Mouse (Mus musculus): Measurements from ENCODE around the gene Ifitm10. TPM values are rescaled to one million over a fixed set of nuclear protein-coding genes. Genes with fewer than 3 reads are reported as not detected.
"Not testable (repeated sequence)": the region's sequence is repeated elsewhere in the genome, so short reads cannot be mapped to it uniquely, and the experiment has no call there.

The Ifitm10 gene
- polyA plus RNA-seq, 1 experiment from 2014 or later, result 11.2 TPM

DNA sequence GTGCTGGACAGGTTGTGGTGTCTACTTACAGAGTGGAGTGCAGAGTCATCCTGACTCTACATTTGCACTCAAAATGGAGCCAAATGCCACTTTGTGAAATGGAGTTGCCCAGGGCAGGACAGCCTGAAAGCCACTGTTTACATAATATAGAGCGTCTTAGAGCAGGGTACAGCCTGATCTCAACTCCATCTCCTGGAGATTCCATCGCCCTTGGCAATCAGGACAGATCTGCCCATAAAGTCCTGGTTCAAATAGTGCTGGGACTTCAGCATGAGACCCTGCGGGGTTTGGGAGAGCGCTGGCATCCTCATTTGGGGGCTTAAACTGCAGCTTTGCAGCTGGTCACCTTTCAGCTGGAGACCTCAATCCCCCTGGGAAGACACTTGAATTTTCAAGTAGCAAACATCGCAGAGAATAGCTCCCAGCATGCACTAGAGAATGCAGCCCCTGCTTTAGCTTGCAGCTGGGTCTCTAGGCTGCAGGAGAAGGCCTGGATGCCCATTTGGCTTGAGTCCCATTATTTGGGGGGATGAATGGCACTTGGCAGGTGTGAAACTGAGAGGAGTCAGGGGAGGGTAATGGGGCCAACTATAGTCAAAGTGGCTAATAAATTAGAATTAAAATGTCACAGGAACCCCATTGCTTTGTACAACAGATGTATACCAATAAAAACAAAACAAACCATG is 58.8 kb downstream of the Ifitm10 start:
- H3K4me3 ChIP-seq (ENCODE audit: low read depth, low read length), result no peak overlapping the region
- no peak overlapping the region for H3K27ac ChIP-seq (ENCODE audit: low read depth, low read length)
- H3K9me3 ChIP-seq (ENCODE audit: control insufficient read depth, low read length), result no peaks in the 10 kb centered on the region
- H3K36me3 ChIP-seq (ENCODE audit: control insufficient read depth, insufficient read depth, low read length), result no peaks in the 10 kb centered on the region
- WGBS, result 26% methylated on average over 5 of the region's 5 CpGs
- no peak overlapping the region for H3K9ac ChIP-seq (replicated peaks; ENCODE audit: low read depth, low read length)
- no peak overlapping the region for H3K4me2 ChIP-seq (ENCODE audit: low read depth, low read length)
- peaks cover 4% of the 10 kb centered on the region; the same call in 1 of the 2 replicates for H3K4me1 ChIP-seq (ENCODE audit: control insufficient read depth, insufficient read depth, low read length)
- peak; percentile 76 for ATAC-seq (ENCODE audit: low read depth)
- H3K27me3 ChIP-seq (ENCODE audit: control insufficient read depth, insufficient read depth, low read length), result no peaks in the 10 kb centered on the region

DNA sequence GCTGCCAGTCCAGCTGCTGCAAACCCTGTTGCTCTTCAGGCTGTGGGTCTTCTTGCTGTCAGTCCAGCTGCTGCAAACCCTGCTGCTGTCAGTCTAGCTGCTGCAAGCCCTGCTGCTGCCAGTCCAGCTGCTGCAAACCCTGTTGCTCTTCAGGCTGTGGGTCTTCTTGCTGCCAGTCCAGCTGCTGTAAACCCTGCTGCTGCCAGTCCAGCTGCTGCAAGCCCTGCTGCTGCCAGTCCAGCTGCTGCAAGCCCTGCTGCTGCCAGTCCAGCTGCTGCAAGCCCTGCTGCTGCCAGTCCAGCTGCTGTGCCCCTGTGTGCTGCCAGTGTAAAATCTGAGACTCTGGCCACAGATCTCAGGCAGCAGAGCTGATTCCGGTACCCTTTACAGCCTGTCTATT is 69.6 kb downstream of the Ifitm10 start:
- H3K9me3 ChIP-seq (ENCODE audit: control insufficient read depth, low read length); H3K4me3 ChIP-seq (ENCODE audit: low read depth, low read length); H3K27me3 ChIP-seq (ENCODE audit: control insufficient read depth, insufficient read depth, low read length); H3K27ac ChIP-seq (ENCODE audit: low read depth, low read length); H3K4me2 ChIP-seq (ENCODE audit: low read depth, low read length); H3K36me3 ChIP-seq (ENCODE audit: control insufficient read depth, insufficient read depth, low read length); H3K4me1 ChIP-seq (ENCODE audit: control insufficient read depth, insufficient read depth, low read length); H3K9ac ChIP-seq (replicated peaks; ENCODE audit: low read depth, low read length); ATAC-seq (ENCODE audit: low read depth): not testable (repeated sequence)
- 83% methylated on average over 1 of the region's 1 CpGs for WGBS

DNA sequence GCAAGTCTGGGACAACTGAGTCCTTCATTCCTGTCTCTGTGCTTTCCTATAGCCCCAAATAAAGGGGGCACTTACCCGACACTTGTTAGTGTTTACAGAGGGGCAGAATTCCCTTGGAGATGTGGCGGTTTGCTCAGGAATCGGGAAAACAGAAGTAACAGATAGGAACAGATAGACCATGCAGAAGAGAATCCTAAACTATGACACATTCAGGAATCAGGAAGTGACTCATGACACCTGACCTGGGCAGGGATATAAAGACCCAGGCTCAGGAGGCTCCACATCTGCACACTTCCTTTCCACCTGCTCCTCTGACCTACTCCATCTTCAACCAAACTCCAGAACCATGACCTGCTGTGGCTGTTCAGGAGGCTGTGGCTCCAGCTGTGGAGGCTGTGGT is 70.3 kb downstream of the Ifitm10 start, which contains the start of gene Krtap5-4:
Gene Krtap5-4 (plus strand): TSS at position 301 of the 400 bp plus-strand sequence.
- WGBS, result 56% methylated on average over 3 of the region's 3 CpGs
- no peak for ATAC-seq (ENCODE audit: low read depth)
- H3K9me3 ChIP-seq (ENCODE audit: control insufficient read depth, low read length), result no peaks in the 10 kb centered on the region
- no peak within 1 kb of the TSS for H3K4me2 ChIP-seq (ENCODE audit: low read depth, low read length)
- H3K27ac ChIP-seq (ENCODE audit: low read depth, low read length), result no peak within 1 kb of the TSS
- H3K36me3 ChIP-seq (ENCODE audit: control insufficient read depth, insufficient read depth, low read length), result no peaks in the 10 kb centered on the region
- H3K27me3 ChIP-seq (ENCODE audit: control insufficient read depth, insufficient read depth, low read length), result no peaks in the 10 kb centered on the region
- H3K9ac ChIP-seq (replicated peaks; ENCODE audit: low read depth, low read length), result no peak within 1 kb of the TSS
- H3K4me3 ChIP-seq (ENCODE audit: low read depth, low read length), result no peak within 1 kb of the TSS
- no peaks in the 10 kb centered on the region for H3K4me1 ChIP-seq (ENCODE audit: control insufficient read depth, insufficient read depth, low read length)

DNA sequence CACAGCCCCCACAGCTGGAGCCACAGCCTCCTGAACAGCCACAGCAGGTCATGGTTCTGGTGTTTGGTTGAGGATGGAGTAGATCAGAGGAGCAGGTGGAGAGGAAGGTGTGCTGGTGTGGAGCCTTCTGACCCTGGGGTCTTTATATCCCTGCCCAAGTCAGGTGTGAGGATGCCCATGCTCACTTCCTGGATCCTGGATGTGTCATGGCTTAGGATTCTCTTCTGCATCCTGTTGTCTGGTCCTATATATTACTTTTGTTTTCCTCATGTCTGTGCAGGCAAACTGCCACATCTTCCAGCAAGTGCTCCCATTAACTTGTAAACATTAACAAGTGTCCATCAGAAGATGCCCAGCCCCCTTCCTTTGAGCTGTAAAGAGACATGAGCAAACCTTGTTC is 76.5 kb downstream of the Ifitm10 start, which contains the start of gene Krtap5-1:
Gene Krtap5-1 (minus strand): TSS at position 101 of the 400 bp plus-strand sequence.
- H3K4me2 ChIP-seq (ENCODE audit: low read depth, low read length); H3K9ac ChIP-seq (replicated peaks; ENCODE audit: low read depth, low read length); H3K27me3 ChIP-seq (ENCODE audit: control insufficient read depth, insufficient read depth, low read length); H3K36me3 ChIP-seq (ENCODE audit: control insufficient read depth, insufficient read depth, low read length); H3K9me3 ChIP-seq (ENCODE audit: control insufficient read depth, low read length); ATAC-seq (ENCODE audit: low read depth); H3K27ac ChIP-seq (ENCODE audit: low read depth, low read length); H3K4me3 ChIP-seq (ENCODE audit: low read depth, low read length); H3K4me1 ChIP-seq (ENCODE audit: control insufficient read depth, insufficient read depth, low read length): not testable (repeated sequence)

DNA sequence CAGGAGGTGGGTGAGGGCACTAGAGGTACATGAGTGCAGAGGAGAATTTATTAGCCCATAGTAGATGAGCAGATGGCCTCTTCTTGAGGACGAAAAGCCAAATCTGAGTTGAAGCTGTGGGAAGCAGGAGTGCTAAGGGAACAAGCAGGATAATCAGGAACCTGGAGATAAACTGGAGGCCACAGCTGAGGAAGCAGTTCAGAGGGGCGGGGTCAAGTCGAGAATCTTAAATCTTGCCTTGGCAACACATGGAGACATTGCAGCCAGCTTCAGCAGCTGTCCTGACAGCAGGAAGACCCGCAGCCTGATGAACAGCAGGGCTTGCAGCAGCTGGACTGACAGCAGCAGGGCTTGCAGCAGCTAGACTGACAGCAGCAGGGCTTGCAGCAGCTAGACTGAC is 77.4 kb downstream of the Ifitm10 start:
- not testable (repeated sequence) for H3K27me3 ChIP-seq (ENCODE audit: control insufficient read depth, insufficient read depth, low read length); H3K27ac ChIP-seq (ENCODE audit: low read depth, low read length); H3K9me3 ChIP-seq (ENCODE audit: control insufficient read depth, low read length); ATAC-seq (ENCODE audit: low read depth); H3K4me1 ChIP-seq (ENCODE audit: control insufficient read depth, insufficient read depth, low read length); H3K36me3 ChIP-seq (ENCODE audit: control insufficient read depth, insufficient read depth, low read length); H3K9ac ChIP-seq (replicated peaks; ENCODE audit: low read depth, low read length); H3K4me3 ChIP-seq (ENCODE audit: low read depth, low read length); H3K4me2 ChIP-seq (ENCODE audit: low read depth, low read length)
- WGBS, result 27% methylated on average over 4 of the region's 4 CpGs

DNA sequence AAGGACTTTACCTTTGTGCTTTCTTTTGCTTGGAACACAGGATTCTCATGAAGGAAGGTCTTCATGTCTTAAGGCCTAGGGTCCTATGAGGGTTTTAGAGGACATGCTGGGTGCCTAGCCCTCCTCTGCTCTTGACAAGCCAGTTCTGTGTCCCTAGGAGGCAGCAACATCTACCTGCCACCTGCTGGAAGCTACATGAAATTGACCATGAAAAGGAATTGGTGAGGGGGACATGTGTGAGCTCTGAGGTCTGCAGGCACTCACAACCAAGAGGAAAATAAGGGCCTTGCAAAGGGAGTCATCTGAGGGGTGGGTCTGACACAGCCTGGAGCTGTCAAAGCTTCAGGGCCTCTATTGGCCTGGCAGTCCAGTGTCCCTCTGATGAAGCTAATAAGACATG is 78.1 kb downstream of the Ifitm10 start:
- Histone ChIP-seq H3K4me3 (ENCODE audit: low read depth, low read length) (no peak overlapping the region), H3K9ac (replicated peaks; ENCODE audit: low read depth, low read length) (no peak overlapping the region), H3K27me3 (ENCODE audit: control insufficient read depth, insufficient read depth, low read length) (no peaks in the 10 kb centered on the region; the same call in 1 of the 2 replicates), H3K36me3 (ENCODE audit: control insufficient read depth, insufficient read depth, low read length) (no peaks in the 10 kb centered on the region), H3K4me2 (ENCODE audit: low read depth, low read length) (no peak overlapping the region), H3K27ac (ENCODE audit: low read depth, low read length) (no peak overlapping the region), H3K9me3 (ENCODE audit: control insufficient read depth, low read length) (no peaks in the 10 kb centered on the region), H3K4me1 (ENCODE audit: control insufficient read depth, insufficient read depth, low read length) (no peaks in the 10 kb centered on the region)
- no peak for ATAC-seq (ENCODE audit: low read depth)

DNA sequence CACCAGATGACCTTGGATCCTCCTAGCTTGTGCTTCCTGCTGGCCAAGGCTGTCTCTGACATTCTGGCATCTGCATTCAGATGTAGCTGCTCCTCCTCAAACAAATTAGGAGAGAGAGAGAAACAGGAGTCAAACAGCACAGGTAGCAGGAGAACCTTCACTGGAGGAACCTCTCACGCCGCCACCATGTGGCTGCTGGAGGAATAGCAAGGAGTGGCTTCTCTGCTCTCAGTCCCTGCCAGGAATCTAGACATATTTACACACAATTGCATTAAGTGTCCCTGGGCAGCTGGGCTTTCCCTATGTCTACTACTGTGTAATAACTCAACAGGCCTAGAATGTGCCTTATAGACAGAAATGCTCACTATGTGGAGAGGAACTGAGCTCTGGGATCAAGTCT is 79.7 kb downstream of the Ifitm10 start:
- 2% methylated on average over 2 of the region's 2 CpGs for WGBS
- not testable (repeated sequence) for H3K36me3 ChIP-seq (ENCODE audit: control insufficient read depth, insufficient read depth, low read length); H3K9me3 ChIP-seq (ENCODE audit: control insufficient read depth, low read length); H3K4me3 ChIP-seq (ENCODE audit: low read depth, low read length); H3K4me1 ChIP-seq (ENCODE audit: control insufficient read depth, insufficient read depth, low read length); H3K27ac ChIP-seq (ENCODE audit: low read depth, low read length); H3K27me3 ChIP-seq (ENCODE audit: control insufficient read depth, insufficient read depth, low read length); ATAC-seq (ENCODE audit: low read depth); H3K9ac ChIP-seq (replicated peaks; ENCODE audit: low read depth, low read length); H3K4me2 ChIP-seq (ENCODE audit: low read depth, low read length)

DNA sequence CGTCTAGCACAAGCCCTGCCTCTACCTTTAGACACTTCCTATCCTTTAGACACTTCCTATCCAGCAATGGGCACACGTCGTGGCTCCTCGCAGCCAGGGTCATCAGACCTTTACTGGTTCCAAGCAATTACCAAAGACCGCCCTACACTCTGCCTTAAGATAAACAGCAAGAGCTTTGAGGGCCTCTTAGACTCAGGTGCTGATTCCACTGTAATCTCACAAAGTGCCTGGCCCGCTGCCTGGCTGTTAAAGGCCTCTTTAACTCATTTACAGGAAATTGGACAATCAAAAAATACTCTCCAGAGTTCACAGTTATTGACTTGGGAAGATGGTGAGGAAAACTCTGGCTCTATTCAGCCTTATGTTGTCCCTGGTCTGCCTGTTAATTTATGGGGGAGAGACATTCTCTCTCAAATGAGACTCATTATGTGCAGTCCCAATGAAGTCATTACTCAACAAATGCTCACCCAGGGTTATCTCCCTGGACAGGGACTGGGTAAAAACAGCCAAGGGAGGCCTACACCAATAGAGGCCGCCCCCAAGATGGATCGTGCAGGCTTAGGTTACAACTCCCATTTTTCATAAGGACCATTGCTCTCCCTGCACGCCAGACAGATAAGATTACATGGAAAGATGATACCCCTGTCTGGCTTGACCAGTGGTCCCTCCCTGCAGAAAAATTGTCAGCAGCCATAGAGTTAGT is 87.5 kb downstream of the Ifitm10 start:
- not testable (repeated sequence) for H3K4me2 ChIP-seq (ENCODE audit: low read depth, low read length); H3K4me1 ChIP-seq (ENCODE audit: control insufficient read depth, insufficient read depth, low read length); H3K36me3 ChIP-seq (ENCODE audit: control insufficient read depth, insufficient read depth, low read length); H3K27ac ChIP-seq (ENCODE audit: low read depth, low read length); H3K9me3 ChIP-seq (ENCODE audit: control insufficient read depth, low read length); ATAC-seq (ENCODE audit: low read depth); H3K4me3 ChIP-seq (ENCODE audit: low read depth, low read length); H3K27me3 ChIP-seq (ENCODE audit: control insufficient read depth, insufficient read depth, low read length); H3K9ac ChIP-seq (replicated peaks; ENCODE audit: low read depth, low read length)
- 39% methylated on average over 9 of the region's 9 CpGs for WGBS

DNA sequence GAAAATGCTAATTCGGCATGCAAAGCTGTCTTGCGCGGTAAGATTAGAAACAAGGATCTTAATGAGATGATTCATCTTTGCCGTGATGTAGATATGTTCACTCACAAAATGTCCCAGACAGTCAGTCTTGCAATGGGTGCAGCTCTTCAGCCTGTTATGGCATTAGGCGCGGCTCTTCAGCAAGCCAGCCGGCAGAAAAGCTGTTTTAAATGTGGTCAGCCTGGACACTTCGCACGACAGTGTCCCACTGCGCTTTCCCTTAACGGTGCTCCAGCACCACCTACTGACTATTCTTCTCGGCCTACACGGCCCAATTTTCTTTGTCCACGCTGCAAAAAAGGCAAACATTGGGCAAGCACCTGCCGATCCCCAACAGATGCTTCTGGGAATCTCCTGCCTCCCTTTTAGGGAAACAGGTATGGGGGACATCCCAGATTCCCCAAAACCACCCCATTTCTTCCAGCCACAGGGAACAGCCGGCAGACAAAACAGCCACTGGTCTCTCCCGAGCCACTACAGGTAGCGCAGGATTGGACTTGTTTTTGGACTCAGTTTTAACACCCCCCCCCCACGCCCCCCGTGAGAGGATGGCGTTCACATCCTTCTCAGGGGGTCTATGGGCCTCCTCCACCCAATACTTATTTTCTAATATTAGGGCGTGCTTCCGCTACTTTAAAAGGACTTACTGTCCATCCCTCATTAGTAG is 88.3 kb downstream of the Ifitm10 start:
- Histone ChIP-seq H3K36me3 (ENCODE audit: control insufficient read depth, insufficient read depth, low read length) (no peaks in the 10 kb centered on the region), H3K27me3 (ENCODE audit: control insufficient read depth, insufficient read depth, low read length) (no peaks in the 10 kb centered on the region), H3K9me3 (ENCODE audit: control insufficient read depth, low read length) (no peaks in the 10 kb centered on the region), H3K4me2 (ENCODE audit: low read depth, low read length) (peak overlapping the region; percentile 81), H3K9ac (replicated peaks; ENCODE audit: low read depth, low read length) (peak overlapping the region; percentile 44; the same call in 1 of the 2 replicates), H3K27ac (ENCODE audit: low read depth, low read length) (peak overlapping the region; percentile 57), H3K4me1 (ENCODE audit: control insufficient read depth, insufficient read depth, low read length) (peaks cover 7% of the 10 kb centered on the region), H3K4me3 (ENCODE audit: low read depth, low read length) (peak overlapping the region; percentile 53)
- 13% methylated on average over 23 of the region's 23 CpGs for WGBS
- peak; percentile 74 for ATAC-seq (ENCODE audit: low read depth)

Data from neural tube, embryonic 14.5 days (tissue).